Mouse (Mus musculus): ENCODE measurements around the gene Dop1b. TPM values are rescaled to one million over a fixed set of nuclear protein-coding genes. Genes with fewer than 3 reads are reported as not detected.
"Not testable (repeated sequence)": the region's sequence is repeated elsewhere in the genome, so short reads cannot be mapped to it uniquely, and the experiment has no call there.

The Dop1b gene
- total RNA-seq, 4 experiments from 2014 or later: 39.7 to 52.0 (median 48.4) TPM

DNA sequence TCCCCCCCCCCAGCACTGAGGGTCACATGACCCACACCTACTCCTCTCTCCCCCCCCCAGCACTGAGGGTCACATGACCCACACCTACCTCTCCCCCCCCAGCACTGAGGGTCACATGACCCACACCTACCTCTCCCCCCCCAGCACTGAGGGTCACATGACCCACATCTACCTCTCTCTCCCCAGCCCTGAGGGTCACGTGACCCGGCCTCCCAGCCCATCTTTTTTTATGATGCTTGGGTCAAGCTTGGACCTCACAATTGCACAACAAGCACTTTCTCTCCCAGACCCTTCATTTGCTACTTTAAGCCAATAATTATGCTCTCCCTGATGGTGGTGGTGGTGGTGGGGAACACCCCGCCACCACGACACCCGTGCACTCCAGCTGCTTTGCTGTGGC, 83.7 kb downstream of the Dop1b start:
- no peak for DNase-seq (ENCODE audit: low spot score in 2 of 2)

DNA sequence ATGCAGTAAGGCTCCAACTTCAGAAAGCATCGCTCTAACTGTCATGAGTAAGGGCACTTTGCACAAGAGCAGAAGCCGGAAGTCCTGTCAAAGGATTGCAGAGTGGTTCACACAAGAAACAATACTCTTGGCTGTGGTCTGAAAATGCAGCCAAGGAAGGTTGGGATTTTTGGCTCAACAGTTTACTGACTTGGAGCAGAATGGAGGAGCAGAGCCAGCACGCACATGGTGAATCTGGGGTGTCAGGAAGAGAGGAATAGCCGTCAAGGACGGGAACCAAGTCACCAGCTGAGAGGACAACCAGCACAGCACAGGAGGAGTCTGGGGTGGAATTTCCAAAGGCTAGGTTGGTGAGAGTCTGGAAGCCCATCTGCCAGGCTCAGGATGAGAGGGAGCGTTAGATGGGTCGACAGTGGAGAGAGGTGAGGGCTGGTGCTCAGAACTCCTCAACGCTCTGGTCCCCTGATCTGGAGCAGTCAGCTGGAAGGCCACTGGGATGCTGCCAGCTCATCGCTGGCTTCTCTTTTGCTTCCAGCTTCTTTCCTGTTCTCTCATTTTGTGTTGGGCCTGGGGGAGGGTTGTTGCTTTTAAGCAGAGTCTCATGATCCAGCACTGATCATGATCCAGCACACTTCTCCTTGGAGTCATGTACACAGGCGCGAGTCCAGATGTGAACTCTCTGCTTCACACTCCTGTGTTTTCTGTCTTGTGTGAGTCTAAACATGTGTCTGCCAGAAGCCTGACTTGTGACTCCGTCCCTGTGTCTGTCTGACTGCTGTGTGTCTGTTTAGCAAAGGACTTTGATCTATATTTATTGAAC, 85.5 kb downstream of the Dop1b start:
- DNase-seq (ENCODE audit: low spot score in 2 of 2): no peak

DNA sequence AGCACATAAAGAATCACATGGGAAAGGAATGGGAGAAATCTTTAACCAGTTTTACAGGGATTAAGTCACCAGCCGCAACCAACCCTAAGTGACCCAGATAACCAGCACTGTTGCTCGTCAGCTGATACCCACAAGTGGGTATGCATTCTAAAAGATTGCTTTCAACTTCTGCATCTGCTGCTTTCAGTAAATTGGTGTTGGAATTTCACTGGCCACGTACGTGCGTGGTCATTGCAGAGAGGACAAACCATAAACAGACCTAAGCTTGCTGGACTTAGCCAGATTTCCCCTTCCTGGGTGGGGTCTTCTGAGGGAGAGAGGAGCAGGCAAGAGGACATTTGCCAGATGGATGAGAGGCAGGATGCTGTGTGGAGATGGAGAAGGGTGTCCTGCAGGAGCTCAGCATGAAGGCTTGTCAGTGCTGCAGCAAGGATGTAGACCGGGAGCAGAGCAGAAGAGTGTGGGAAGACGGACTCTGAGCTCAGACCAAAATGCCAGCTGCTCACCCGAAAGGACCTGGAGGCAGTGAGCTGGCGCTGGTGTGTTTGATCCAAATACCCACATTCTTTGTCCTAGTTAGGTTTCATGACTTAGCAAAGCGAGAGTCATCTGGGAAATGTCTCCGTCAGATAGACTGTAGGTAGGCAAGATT, 86.3 kb downstream of the Dop1b start:
- DNase-seq (ENCODE audit: low spot score in 2 of 2): no peak

DNA sequence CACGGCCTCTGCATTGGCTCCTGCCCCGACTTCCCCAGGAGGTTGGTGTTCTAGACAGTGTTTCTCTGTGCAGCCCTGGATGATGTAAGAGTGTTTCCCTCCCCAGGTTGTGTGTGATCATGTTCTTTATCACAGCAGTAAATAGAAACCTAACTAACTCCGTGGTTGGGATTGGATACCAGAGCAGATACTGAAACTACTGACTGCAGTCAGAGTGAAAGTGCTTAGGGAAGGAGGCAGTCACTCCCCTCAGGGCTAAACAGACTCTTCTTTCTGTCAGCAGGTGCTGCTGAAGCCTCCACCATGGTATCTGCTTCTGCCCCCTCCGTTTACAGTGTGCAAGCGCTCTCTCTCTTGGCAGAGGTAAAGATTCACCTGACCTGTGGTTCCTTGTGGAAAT, 86.9 kb downstream of the Dop1b start:
- DNase-seq (ENCODE audit: low spot score in 2 of 2): no peak

DNA sequence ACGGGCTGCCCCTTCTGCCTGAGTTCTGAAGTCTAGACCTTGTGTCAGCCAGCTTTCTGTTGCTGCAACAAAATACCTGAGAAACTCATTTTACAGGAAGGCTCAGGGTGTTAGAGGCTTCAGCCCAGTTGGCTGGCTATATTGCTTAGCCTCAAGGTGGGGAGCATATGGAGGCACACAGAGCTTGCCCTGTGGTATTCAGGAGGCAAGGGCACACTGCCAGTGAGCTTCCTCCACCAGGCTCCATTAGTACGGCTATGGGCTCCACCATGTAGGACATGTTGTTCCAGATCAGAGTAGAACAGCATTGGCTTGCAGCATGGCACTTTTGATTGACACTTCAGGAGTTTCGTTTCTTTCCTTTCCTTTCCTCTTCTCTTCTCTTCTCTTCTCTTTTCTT, 87.4 kb downstream of the Dop1b start:
- DNase-seq (ENCODE audit: low spot score in 2 of 2): no peak

DNA sequence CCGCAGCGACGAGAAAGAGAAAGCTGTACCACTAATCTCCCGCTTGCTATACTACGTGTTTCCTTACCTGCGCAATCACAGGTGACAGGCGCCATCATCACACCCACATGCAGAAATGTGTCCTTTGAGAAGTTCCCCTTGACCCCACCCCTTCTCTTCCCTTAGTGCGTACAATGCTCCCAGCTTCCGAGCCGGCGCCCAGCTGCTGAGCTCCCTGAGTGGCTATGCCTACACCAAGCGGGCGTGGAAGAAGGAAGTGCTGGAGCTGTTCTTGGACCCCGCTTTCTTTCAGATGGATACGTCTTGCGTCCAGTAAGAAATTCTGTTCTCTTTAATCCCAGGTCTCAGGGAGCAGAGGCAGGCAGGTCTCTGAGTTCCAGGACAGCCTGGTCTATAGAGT, 88.2 kb downstream of the Dop1b start:
- DNase-seq (ENCODE audit: low spot score in 2 of 2): no peak

DNA sequence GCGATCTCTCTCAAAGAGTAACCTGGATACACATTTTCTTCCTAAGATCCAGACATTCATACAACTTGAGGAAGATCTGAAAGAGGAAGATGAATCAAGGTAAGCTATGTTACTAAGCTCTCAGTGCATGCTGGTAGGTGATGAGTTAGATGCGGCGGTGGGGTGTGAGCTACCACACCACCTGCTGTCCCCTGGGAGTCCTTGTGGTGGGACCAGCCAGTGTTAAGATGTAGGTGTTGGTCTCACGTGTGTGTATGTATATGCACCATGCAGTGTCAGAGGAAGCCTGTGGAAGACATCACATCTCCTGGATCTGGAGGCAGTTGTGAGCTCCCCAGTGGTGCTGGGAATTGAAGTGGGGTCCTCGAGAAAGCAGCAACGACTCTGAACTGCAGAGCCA, 95.5 kb downstream of the Dop1b start:
- no peak for DNase-seq (ENCODE audit: low spot score in 2 of 2)

DNA sequence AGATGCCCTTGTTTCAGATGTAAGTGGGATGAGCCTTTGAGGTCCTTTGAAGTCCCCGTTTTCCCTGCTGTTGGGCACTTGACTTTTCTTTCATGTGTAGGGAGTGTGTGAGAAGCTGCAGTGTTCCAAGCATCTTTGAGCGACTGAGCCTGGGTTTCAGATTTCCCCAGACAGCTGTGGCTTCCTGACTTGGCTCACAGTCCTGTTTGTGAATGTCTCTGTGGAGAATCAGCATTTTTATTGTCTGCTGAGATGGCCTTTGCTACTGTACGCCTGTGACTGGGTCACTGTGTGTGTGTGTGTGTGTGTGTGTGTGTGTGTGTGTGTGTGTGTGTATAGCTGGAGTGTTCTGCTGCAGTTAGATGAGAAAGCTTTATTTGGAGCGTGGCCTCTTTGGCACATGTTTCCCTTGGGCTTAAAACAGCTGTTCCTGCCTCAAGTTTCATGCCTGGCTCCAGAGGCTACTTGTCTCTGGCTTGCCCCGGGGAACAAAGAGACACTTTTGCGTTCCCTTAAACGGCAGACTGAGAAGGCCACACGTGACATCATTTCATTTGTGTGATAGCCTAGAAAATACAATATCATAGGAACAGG, 96.4 kb downstream of the Dop1b start:
- DNase-seq (ENCODE audit: low spot score in 2 of 2): peak; percentile 53 to 67

DNA sequence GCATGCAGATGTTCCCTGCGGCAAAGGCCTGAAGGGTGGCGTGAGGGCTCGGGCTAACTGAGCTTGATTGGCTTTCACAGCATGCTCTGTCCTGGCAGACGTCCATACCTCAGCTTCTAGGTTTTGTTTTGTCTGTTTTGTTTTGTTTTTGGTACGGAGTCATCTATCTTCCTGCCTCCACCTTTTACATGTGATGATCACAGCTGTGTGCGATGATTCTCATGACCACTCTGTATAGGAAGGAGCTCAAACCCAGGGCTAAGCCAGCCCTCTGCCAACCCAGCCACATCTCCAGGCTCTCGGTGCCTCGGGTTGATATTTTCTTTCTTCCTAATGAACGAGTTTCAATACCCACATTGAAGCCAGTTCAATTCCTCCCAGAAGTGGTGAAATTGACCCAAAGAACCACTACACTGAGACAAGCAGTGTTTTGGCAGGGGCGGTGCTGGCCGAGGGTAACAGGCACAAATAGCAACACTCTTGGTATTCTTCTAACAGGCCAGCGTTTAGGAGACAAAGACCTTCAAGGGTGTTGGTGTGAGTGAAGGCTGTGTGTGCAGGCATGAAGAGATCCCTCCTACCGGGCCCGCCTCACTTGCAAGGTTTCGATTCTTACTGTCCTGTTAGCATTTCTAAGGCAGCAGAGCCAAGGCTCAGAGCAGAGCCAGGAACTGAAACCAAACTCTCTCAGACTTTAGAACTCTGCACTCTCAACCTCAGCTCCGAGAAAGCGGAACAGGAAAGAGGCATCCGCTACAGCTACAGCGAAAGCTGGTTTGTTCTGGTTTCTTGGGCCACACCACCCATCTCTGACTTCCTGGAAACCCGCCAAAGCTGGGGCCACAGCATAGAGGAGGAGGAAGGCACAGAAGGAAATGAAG, 104.4 kb downstream of the Dop1b start:
- DNase-seq (ENCODE audit: low spot score in 2 of 2): peak; percentile 50 to 61

DNA sequence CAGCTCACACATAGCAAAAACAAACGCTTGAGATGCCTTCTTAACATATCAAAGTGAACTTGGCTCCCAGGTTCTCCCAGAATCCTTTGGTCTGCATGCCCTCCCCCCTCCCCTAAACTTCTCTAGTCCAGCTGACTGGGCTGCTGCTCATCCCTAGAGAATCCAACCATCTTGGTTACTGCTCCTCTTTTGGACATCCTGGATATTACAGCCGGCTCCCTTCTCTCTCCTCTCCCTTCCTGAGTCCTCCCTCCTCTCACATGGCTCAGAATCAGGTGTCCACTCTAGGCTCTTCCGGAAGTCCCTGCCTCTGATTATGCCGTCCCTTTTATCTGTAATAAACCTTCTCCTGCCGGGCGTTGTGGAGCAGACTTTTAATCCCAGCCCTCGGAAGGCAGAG, 105.2 kb downstream of the Dop1b start:
- DNase-seq (ENCODE audit: low spot score in 2 of 2): no peak

DNA sequence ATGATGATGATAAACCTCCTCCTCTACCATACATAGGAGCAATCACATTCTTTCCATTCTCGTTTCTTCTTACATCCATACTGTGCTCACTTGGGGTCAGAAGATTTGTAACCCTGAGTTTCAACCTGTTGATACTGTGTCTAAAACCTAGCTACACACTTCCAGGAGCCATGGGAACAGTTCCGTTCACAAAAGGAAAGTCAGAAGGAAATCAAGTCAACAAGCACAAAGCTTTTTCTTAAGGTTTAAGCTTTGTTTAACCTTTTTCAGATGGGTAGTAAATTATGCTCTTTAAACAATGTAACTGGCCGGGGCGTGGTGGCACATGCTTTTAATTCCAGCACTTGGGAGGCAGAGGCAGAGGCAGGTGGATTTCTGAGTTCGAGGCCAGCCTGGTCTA, 105.7 kb downstream of the Dop1b start:
- DNase-seq (ENCODE audit: low spot score in 2 of 2): no peak

DNA sequence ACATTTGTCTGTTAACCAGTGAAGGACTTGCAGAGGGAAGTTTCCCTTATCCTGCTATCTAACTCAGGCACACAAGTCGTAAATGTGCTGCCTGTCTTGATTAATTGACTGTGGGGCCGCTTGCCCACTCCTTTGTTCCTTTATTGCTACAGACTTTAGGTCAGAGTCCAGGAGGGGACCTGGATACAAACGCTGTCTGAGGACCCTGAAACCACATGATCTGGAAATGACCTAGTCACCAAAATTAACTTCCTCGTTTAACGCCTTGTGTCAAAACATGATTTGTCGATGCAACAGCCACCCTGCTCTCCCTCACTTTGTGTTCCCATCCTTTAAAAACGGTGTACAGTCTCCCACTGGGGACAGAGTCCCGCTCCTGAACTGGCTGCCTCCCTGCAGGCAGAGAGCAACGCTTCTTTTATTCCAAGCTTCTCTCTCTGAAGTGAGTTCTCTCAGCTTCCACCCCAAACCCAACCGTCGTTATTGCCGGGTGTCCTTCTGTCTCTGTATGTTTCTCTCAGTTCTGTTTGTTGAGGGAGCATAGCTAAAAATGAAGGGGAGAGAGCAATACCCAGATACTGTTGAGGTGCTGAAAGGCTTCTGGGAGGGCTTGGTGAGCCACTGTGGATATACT, 107.1 kb downstream of the Dop1b start:
- no peak for DNase-seq (ENCODE audit: low spot score in 2 of 2)

DNA sequence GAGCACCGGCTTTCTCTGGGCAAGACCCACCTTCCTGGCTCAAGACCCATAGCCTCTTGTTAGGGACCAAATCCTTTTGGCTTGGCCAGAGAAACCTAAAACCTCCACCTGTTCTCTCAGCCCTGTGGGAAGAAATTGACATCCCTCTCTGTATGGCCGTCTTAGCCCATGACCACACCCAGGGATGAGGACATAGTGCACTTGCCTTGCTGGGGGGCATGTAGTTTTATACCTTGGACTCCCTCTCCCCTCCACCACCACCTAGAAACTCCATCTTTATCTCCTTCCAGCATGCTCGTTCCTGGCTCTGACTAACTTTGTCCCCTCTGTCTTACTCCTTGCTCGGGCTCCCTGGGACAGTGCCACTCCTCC, 107.6 kb downstream of the Dop1b start:
- DNase-seq (ENCODE audit: low spot score in 2 of 2): no peak

DNA sequence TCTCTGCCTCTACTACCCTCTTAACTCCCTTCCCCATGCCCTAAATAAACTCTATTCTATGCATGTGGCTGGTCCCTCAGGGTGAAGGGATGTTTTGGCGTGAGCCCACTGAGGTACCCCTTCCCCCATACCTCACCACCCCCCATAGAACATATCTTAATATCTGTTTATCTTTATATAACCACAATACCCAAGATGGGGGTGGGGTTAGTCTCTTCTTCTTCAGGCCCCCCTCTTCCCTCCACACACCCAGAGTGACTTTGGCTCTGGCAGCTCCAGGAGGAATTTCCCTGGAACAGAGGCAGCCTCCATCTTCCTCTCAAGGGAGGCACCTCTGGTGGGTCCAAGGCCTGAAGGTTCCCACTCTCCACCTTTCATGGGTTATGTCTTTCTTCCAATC, 108.3 kb downstream of the Dop1b start:
- no peak for DNase-seq (ENCODE audit: low spot score in 2 of 2)

DNA sequence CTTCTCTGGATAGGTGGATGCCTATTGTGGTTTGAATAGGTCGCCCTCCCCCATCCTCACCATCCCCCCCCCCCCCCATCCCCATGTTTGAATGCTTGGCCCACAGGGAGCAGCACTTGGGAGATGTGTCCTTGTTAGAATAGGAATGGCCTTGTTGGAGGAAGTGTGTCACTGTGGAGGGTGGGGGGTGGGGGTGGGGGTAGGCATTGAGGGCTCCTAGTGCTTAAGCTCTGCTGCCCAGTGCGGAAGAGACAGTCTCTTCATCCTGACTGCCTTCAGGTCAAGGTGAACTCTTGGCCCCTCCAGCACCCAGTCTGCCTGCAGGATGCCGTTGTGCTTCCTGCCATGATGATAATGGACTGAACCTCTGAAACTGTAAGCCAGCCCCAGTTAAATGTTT, 110.0 kb downstream of the Dop1b start:
- no peak for DNase-seq (ENCODE audit: low spot score in 2 of 2)

DNA sequence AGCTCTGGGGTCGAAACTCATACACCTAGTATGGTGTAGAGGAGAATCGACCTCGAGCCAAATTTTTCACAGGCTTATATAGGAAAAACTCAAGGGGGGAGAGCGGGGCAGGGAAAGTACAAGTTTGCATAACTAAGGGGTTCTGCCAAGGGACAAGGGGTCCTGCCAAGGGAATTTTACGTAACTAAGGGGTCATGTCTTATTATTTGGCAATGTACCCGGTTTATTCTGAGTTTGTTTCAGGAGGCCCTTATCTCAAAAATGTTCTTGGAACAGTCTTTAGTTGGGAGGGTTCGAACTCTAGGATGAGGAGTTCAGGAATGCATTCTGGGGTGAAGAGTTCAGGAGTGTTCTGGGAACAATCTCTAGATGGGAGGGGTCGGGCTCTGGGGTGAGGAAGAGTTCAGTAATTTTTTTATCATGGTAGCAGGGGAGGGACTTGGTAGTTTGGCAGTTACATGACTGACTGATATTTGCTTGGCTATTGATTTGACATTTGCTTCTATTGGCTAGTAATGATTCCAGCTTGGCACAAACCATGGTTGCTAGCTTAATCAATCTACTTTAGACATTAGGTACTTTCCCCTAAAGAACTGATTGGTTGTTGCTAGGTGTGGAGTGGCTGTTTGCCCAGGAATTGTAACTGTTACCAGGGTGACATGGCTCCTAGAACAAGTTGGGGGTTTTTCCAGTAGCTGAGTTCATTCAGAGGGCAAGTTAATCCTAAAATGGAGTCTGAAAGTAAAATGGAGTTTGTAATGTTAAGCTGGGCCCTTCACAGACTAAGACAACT, 110.9 kb downstream of the Dop1b start:
- DNase-seq (ENCODE audit: low spot score in 2 of 2): not testable (repeated sequence)

DNA sequence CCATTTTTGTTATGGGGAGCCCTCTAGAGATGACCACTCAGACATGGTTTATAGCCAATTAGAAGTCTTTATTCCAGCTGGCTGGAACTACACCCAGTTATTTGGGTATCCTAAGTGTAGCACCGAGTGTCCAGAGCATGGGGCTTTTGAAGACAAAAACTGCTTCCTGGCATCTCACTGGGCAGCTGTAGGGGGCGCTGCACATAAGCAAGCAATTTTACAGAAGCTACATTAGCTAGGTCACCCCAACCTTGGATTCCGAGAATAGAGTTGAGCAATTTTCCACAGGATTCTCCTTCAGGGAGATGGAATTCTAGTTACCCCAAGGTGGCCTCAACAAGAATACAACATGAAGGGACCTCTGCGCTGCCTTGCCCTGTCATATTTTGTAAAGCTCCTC, 113.1 kb downstream of the Dop1b start:
- DNase-seq (ENCODE audit: low spot score in 2 of 2): no peak

DNA sequence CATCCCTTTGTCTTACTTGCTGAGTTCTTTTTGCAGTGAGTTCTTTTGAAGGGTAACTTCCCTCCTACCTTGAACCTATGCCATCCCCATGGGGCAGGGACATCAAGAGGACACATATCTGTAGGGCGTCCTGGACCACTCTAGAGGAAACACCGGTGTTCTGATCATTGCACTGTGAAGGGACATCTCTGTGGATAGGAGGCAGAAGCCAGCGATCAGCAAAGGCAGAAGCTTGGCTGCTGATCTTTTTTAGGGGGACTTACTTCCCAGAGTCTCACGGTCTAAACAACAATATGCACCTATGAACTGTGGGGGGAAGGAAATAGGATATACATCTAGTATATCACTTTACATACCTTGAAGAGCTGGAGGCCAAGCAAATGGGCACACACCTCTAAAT, 113.8 kb downstream of the Dop1b start:
- DNase-seq (ENCODE audit: low spot score in 2 of 2): no peak

DNA sequence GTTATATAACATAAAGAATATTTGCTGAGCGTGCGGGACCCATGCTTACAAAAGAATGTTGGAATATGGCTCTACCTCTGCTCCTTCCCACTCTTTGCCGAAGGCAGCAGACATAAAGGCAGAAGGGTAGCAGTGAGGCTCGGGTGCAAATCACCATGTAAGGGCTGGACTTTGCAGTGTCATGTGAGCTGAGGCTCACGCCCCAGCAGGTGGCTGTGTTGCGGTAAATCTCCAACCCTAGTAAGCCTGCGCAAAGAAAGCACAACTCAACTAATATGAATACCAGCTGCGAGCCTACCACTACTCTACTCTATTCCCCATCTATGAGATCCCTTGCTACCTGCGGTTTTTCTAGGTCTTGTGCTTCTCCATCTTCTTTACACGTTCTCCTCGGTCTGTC, 114.3 kb downstream of the Dop1b start:
- no peak for DNase-seq (ENCODE audit: low spot score in 2 of 2)

DNA sequence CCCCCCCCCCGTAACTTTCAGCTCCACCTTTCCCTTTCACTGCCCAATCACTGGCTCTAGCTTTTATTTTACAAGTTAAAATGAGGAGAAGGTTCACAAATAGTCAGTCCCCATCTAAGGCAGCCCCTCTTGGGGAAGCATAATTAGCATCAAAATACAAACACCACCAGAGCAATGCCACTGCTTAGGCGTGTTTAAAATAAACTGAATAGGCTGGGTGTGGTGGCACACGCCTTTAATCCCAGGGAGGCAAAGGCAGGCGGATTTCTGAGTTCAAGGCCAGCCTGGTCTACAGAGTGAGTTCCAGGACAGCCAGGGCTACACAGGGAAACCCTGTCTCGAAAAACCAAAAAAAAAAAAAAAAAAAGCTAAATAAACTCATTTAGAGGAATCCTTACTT, 114.8 kb downstream of the Dop1b start:
- not testable (repeated sequence) for DNase-seq (ENCODE audit: low spot score in 2 of 2)

DNA sequence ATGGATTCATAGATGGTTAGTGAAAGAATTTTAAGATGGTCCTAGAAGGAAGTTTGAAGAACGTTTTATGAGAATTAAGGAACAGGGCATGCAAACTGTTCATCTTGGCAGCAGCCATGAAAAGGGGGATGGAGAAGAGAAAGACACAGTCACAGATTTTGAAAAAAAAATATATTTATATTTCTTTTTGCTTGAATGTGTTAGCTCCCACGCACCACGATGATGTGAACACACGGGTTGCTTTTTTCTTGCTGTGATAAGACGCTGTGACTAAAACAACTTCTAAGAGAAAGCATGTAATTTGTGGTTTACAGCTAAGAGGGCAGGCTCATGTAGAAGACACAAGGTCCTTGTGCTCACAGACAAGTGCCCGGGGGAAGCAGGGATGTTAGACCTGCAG, 115.2 kb downstream of the Dop1b start:
- no peak for DNase-seq (ENCODE audit: low spot score in 2 of 2)
